Mouse (Mus musculus) mouse embryonic stem cell (cell line): ENCODE data around the gene Krt80.

Experiments used
- in situ Hi-C, 2 experiments: fragments of 300-500 bp; cut with MboI; formaldehyde crosslinking; loops; 1 replicate in 1 of 2; 3 replicates in 1 of 2; pipeline ENCODE4 v1.14.3; 2019 to 2020; ENCODE audit warnings: low sequenced_read_pairs in 2 of 2, low pct_unique_long_range_greater_than_20kb in 1 of 2, mixed read lengths in 1 of 2; ENCODE audit not compliant: unreplicated experiment in 1 of 2

Gene Krt80

GRCm38 (mm10) chr15:101306459-101306858, 63.5 kb downstream of the Krt80 start:
- in situ Hi-C loops: no loop called here

DNA sequence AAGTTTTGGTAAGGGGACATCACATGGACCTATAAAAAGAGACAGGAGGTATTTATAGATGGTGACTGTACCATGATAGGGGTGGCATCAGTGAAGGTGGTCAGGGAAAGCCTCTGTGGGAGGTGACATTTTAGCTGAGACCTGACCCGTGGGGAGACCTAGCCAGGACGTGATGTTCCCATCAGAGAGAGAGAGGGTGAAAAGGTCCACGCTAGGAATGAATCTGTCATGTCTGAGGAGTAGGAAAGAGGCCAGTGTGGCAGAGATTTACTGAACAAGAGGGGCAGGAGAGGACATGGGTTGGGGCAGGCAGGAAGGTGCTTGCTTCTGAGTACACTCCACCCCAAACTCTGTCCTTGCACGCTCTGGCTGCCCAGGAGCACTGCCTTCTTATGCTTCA, 66.1 kb downstream of the Krt80 start:
- in situ Hi-C loops: no loop called here

DNA sequence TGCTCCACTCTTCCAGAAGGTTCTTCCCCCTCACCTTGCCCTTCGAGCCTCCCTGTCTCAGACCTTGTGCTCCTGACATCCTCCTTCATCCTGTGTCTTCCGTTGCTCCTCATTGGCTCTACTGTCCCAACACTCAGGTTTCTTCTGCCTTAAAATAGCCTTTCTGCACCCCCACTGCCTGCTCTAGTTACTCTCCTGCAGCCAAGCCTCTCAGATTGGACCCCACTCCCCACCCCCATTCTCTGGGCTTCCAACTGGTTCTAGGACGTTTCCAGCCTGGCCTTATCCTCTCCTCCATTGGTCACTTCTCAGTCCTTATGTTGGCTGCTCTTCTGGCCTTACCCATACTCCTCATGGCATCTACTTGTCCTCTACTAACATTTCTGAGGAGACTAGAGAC, 67.8 kb downstream of the Krt80 start:
- in situ Hi-C loops: no loop called here

DNA sequence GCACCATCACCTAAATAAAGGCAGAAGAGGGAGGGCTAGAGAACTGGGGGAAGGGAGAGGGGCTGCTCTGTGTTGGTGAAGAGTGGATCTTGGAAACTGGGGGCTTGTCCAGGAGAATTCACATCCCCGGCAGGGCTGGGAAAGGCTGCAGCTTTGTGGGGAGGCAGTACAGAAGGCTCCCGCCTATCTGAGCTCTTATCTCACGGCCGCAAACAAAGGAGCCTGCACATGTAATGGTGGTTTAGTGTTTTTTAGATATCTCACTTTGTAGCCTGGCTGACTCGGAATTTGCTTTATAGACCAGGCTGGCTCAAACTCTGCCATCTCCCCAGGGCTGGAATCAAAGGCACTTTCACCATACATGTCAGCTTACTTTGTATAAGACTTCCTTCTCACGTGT, 69.8 kb downstream of the Krt80 start:
- in situ Hi-C loops: no loop called here

DNA sequence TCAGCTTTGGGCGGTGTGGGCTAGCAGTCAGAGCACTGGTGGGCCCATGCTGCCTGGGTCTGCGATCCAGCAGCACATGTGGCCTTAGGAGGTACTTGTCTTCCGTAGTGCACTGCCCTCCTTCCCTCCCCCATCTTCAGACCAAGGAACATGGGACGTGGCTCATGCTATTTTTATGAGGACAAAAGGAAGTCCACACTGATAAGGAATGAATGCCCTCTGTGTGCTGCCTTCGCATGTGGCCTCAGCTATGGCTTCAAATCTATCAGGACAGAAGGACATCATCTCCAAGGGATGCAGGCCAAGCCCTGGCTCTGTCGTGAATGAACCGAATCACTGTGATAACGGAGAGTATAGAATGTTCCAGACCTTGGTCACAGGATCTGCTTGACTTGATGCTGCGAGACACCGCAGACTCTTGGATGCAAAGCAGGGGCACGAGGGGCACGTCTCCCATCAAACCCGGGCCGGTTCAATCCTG, 70.4 kb downstream of the Krt80 start:
- in situ Hi-C loops: no loop called here

DNA sequence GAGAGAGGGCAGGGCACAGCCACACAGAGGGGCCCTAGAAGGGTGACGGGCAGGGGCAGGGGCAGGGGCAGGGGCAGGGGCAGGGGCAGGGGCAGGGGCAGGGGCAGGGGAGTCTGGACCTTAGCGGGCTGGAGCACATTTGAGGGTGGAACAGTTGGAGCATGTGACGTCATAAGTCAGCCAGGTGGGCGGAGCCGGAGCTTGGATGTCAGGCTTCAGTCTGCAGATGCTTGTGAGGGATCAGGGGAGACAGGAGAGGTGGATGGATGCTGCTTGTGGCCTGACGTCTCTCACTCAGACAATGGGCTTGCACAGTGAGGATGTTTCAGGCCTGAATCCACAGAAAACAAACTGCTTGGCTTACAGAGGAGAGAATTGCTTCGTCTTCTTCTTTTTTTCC, 71.4 kb downstream of the Krt80 start:
- in situ Hi-C loops: no loop called here

- in situ Hi-C loops: no loop called here
These were observed 72.0 kb downstream of the Krt80 start for GRCm38 (mm10) chr15:101297988-101298387.
